Mouse (Mus musculus): Measurements from ENCODE around the gene Stx2.

DNA sequence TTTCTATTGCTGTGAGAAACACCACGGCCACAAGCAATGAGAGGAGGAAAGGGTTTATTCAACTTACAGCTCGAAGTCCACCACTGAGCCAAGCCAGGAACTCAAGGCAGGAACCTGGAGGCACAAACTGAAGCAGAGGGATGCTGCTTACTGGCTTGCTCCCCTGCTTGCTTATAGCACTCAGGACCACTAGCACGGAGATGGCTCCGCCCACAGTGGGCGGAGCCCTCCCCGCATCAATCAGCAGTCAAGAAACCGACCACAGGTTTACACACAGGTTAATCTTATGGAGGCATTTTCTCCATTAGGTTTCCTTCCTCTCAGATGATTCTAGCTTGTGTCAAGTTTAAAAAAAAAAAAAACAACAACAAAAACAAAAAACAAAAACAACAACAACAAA, 27.5 kb downstream of the Stx2 start:
- no peak for TF ChIP-seq MAX (IDR thresholded peaks at IDR 0.05; ENCODE audit: low read length)
- no peak for TF ChIP-seq USF1 (IDR thresholded peaks at IDR 0.05; ENCODE audit: low read depth, low read length)
- TF ChIP-seq CTCF (conservative IDR thresholded peaks at IDR 0.05 in 1 of 2, IDR thresholded peaks at IDR 0.05 in 1 of 2; ENCODE audit: low read depth in 2 of 2, low read length in 2 of 2): no peak
- TF ChIP-seq POLR2A (IDR thresholded peaks at IDR 0.05; ENCODE audit: low read depth, low read length): no peak
- no peak for TF ChIP-seq JUND (conservative IDR thresholded peaks at IDR 0.05; ENCODE audit: low read depth, low read length)
- no peak for TF ChIP-seq KAT2A (IDR thresholded peaks at IDR 0.05; ENCODE audit: insufficient replicate concordance, low read length)
- TF ChIP-seq ZKSCAN1 (IDR thresholded peaks at IDR 0.05; ENCODE audit: borderline replicate concordance, low read depth, low read length): no peak
- TF ChIP-seq ZC3H11A (IDR thresholded peaks at IDR 0.05; ENCODE audit: low read depth, low read length): no peak
- no peak for TF ChIP-seq ETS1 (conservative IDR thresholded peaks at IDR 0.05; ENCODE audit: low read depth, low read length)
- TF ChIP-seq RCOR1 (conservative IDR thresholded peaks at IDR 0.05; ENCODE audit: low read depth, low read length): no peak
- no peak for TF ChIP-seq EP300 (IDR thresholded peaks at IDR 0.05; ENCODE audit: low read length)
- no peak for TF ChIP-seq MAZ (IDR thresholded peaks at IDR 0.05; ENCODE audit: low read depth, low read length)
- TF ChIP-seq ELF1 (IDR thresholded peaks at IDR 0.05; ENCODE audit: low read depth, low read length): no peak
- TF ChIP-seq NELFE (IDR thresholded peaks at IDR 0.05; ENCODE audit: low read depth, low read length): no peak
